Mouse (Mus musculus) thymus, adult 2 months (tissue): Measurements from ENCODE around the gene Cep78. TPM values are rescaled to one million over a fixed set of nuclear protein-coding genes. Genes with fewer than 3 reads are reported as not detected.

ENCODE experiments used
- DNase-seq: peaks from one replicate; pipeline ENCODE4 v3.0.0; 2021
- H3K27ac ChIP-seq: fragments of 200-500 bp; 2 replicates; pipeline ENCODE4 v1.5.1; 2012; ENCODE audit warnings: low read length, control low read depth; ENCODE audit not compliant: control insufficient read depth, insufficient read depth
- H3K27me3 ChIP-seq: fragments of 200-500 bp; 2 replicates; pipeline ENCODE4 v1.6.1; 2012; ENCODE audit warnings: mild to moderate bottlenecking, low read length, moderate library complexity, mixed read lengths; ENCODE audit not compliant: control insufficient read depth, insufficient read depth
- H3K36me3 ChIP-seq: fragments of 200-500 bp; 2 replicates; pipeline ENCODE4 v1.6.1; 2012; ENCODE audit warnings: mild to moderate bottlenecking, low read length, moderate library complexity; ENCODE audit not compliant: control insufficient read depth, insufficient read depth
- H3K4me1 ChIP-seq: fragments of 200-500 bp; replicated peaks from 2 replicates; pipeline ENCODE4 v1.6.1; 2012; ENCODE audit warnings: low read length; ENCODE audit not compliant: control insufficient read depth, insufficient read depth
- H3K4me3 ChIP-seq: fragments of 200-500 bp; 2 replicates; pipeline ENCODE4 v1.5.1; 2012; ENCODE audit warnings: mild to moderate bottlenecking, low read length, control low read depth, moderate library complexity; ENCODE audit not compliant: control insufficient read depth, insufficient read depth
- CTCF ChIP-seq: fragments of 200-500 bp; IDR thresholded peaks from 2 replicates; pipeline ENCODE4 v1.5.1; 2012; ENCODE audit warnings: mild to moderate bottlenecking, control low read depth, low read length, moderate library complexity, borderline replicate concordance; ENCODE audit not compliant: control insufficient read depth, poor library complexity, insufficient read depth; ENCODE audit errors: extremely low read depth
- POLR2A ChIP-seq: fragments of 200-500 bp; IDR thresholded peaks from 2 replicates; pipeline ENCODE4 v1.6.1; 2012; ENCODE audit warnings: mild to moderate bottlenecking, low read length, control low read depth, moderate library complexity; ENCODE audit not compliant: control insufficient read depth, poor library complexity, insufficient read depth; ENCODE audit errors: extremely low read depth
- whole genome bisulfite sequencing: fragments of 180-500 bp; shearing (Covaris S2); methylation state at CpG from one replicate; pipeline ENCODE4 v1.1.7; 2018; 5-methylcytosine and 5-hydroxymethylcytosine counted together
- polyA plus RNA-seq: library from polyadenylated mRNA; depleted of rRNA; stranded (reverse); fragments of >200 nt; gene quantifications from 2 replicates; pipeline ENCODE4 v1.2.3, GENCODE M21; 2012

The Cep78 gene
- polyA plus RNA-seq, 1 experiment: 3.8 TPM

DNA sequence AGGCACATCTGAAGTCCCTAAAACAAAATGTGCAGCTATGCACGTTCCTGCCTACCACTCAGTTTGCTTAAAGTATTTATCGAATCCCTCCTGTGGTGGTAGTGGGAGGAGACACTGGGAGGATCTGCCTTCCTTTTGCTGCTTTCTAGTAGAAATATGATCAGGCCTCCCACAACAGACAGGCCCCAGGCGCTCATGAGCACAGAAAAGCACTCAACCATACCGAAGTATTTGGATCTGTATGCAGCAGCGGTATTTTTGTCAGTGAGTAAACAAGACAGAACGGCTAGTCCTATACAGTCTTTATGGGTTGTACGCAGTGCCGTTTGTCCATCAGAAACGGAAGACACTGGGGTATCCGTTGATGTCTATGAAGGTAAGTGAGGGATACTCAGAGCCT lies 37.4 kb upstream of the Cep78 start:
- no peaks in the 10 kb centered on the region for H3K27me3 ChIP-seq
- H3K4me3 ChIP-seq: no peak overlapping the region
- no peak for DNase-seq
- TF ChIP-seq CTCF (no peak), POLR2A (no peak)
- no peak overlapping the region for H3K27ac ChIP-seq
- H3K4me1 ChIP-seq: no peaks in the 10 kb centered on the region
- WGBS: 83% methylated on average over 10 of the region's 10 CpGs
- H3K36me3 ChIP-seq: no peaks in the 10 kb centered on the region

DNA sequence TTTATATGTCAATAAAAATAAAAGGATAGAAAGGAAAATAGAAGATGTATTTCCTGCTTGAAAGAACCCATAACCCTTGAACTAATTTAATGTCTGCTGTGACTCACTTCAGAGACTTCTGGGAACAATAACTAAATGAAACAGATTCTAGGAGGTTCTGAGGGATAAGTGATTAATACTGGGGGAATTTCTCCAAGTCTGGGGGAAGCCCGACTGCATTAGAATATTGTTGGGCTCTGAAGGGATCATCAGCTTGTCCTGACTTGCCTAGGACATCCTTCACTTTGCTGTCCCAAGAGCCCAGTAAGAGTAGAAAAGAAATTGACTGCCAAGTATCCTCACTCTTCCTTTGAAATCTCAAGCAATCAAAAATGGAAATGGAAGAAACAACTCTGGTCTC lies 31.4 kb upstream of the Cep78 start:
- 59% methylated on average over 1 of the region's 1 CpGs for WGBS
- Histone ChIP-seq H3K27me3 (no peaks in the 10 kb centered on the region), H3K36me3 (no peaks in the 10 kb centered on the region), H3K4me3 (no peak overlapping the region), H3K27ac (no peak overlapping the region), H3K4me1 (no peaks in the 10 kb centered on the region)
- DNase-seq: no peak
- TF ChIP-seq POLR2A (no peak), CTCF (no peak)

DNA sequence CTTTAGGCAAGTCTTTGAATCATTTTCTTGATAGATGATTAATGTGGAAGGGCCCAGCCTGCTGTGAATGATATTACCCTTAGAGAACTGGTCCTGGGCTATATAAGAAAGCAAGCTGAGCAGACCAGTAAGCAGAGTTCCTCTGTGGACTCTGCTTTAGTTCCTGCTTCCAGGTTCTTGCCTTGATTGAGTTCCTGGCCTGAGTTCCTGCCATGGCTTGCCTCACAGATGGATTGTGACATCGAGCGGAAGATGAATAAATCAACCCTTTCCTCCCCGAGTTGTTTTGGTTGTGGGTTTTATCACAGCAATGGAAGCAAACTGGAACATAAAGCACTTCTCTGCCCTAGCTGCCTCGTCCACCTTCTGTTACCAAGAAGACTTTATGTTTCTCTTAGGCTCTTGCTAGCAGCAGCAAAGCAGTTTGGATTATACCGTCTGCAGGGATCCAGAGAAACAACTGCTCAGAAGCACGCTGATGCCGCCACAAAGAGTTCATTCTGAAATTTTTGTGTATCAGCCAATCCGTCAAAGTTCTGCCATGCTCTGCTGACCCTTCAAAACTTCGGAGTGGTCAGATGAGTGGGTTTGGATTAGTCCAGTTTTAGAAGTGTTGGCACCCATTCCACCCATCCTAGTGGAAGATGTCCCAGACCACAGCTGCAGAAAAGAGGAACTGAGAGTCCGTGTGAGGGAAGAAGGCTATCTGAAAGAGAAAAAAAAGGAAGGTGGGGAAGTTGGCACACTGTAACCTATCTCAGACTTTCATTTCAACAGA lies 30.6 kb upstream of the Cep78 start:
- no peak for TF ChIP-seq POLR2A
- Histone ChIP-seq H3K4me1 (no peaks in the 10 kb centered on the region), H3K27me3 (no peaks in the 10 kb centered on the region), H3K36me3 (no peaks in the 10 kb centered on the region), H3K4me3 (no peak overlapping the region), H3K27ac (no peak overlapping the region)
- no peak for DNase-seq
- WGBS: 13% methylated on average over 10 of the region's 10 CpGs

DNA sequence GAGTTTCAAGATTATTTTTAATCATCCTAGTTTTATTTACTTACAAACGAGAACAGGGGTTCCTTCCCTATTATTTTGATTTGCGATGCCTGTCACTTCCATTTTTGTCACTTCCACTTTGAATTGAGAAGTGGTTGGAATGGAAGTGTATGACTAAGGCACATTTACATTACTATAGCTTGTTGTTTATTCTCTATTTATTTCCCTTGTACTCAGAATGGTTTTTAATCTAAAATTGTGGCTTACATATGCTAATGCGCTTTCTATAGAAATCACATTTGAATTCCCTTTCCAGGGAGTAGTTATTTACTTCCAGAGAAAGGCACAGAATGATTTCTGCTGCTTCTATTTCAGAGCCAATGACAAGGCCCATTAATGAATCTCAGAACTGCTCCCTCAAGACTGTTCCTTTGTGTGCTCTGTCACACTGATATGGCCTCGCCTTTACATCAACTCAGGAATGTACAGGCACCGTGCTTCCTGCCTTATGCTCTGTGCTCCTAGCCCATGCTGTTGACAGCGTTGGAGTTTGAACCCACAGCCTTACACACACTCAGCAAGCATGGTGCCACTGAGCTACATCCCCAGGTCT lies 25.1 kb upstream of the Cep78 start:
- DNase-seq: no peak
- Histone ChIP-seq H3K36me3 (no peaks in the 10 kb centered on the region), H3K4me1 (no peaks in the 10 kb centered on the region), H3K27ac (no peak overlapping the region), H3K27me3 (no peaks in the 10 kb centered on the region), H3K4me3 (no peak overlapping the region)
- 84% methylated on average over 6 of the region's 6 CpGs for WGBS
- no peak for TF ChIP-seq POLR2A
- no peak for TF ChIP-seq CTCF

DNA sequence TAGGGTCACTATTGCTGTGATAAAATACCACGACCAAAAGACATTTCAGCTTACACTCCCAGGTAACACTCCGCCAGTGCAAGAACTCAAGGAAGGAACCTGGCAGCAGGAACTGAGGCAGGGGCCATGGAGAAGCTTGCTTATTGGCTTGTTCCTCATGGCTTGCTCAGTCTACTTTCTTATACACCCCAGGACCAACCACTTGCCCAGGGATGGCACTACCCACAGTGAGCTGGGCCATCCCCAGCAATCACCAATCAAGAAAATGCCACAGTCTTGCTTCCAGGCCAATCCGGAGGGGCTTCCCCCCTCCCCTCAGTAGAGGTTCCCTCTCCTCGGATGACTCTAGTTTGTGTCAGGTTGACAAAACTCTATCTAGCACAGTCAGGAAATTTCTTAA lies 24.3 kb upstream of the Cep78 start:
- no peak for DNase-seq
- no peak for TF ChIP-seq POLR2A
- no peak for TF ChIP-seq CTCF
- H3K4me1 ChIP-seq: no peaks in the 10 kb centered on the region
- no peaks in the 10 kb centered on the region for H3K36me3 ChIP-seq
- 90% methylated on average over 4 of the region's 4 CpGs for WGBS
- H3K27me3 ChIP-seq: no peaks in the 10 kb centered on the region
- H3K4me3 ChIP-seq: no peak overlapping the region
- no peak overlapping the region for H3K27ac ChIP-seq

DNA sequence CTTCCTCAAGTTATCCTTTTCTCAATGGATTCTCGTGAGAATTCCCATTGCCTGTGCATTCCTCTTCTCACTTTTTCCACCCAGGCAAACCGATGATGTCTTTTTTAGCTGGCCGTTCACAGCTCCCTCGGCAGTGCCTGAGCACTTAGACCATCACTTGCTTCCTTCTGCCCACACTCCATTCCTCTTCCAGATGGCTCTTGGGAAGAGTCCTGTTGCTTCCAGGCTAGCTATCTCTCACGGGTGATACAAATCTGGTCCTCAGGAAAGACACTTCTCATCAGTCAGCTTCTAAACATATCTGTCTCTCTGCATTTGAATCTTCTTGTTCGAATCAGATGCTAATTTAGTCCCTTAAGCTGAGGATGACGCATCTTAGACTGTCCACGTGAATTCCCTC lies 22.3 kb upstream of the Cep78 start:
- Histone ChIP-seq H3K36me3 (no peaks in the 10 kb centered on the region), H3K27ac (no peak overlapping the region), H3K27me3 (no peaks in the 10 kb centered on the region), H3K4me1 (no peaks in the 10 kb centered on the region), H3K4me3 (no peak overlapping the region)
- no peak for DNase-seq
- 92% methylated on average over 8 of the region's 8 CpGs for WGBS
- no peak for TF ChIP-seq CTCF
- no peak for TF ChIP-seq POLR2A

DNA sequence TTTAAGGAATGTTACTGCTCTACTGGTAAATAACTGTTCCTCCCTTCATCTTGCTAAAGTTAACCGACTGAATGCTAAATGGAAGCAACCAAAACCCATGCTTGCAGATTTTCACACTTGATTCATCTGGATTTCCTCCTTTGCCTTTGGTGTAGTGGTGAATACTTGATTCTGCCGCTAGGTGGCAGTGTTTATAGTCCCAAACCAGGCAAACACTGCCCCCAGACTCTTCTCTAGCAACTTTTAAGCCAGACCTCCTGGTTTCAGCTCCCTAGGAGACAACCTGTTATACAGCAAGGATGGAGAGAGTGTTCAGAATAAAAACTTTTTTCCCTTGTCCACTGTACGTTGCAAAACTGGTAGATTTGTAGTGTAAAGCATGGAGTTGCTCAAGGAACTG lies 13.4 kb upstream of the Cep78 start:
- Histone ChIP-seq H3K4me3 (no peak overlapping the region), H3K4me1 (no peaks in the 10 kb centered on the region), H3K27ac (no peak overlapping the region), H3K27me3 (no peaks in the 10 kb centered on the region), H3K36me3 (no peaks in the 10 kb centered on the region)
- peak; percentile 69 for DNase-seq
- 11% methylated on average over 3 of the region's 3 CpGs for WGBS
- TF ChIP-seq POLR2A: no peak
- no peak for TF ChIP-seq CTCF
